Mouse (Mus musculus): ENCODE measurements at regions not wholly inside any gene's neighbourhood (a gene's known extent, or its start where the extent isn't known, plus 50 kb on each side); places are given as distances from the start of the nearest gene placed in this dataset.

DNA sequence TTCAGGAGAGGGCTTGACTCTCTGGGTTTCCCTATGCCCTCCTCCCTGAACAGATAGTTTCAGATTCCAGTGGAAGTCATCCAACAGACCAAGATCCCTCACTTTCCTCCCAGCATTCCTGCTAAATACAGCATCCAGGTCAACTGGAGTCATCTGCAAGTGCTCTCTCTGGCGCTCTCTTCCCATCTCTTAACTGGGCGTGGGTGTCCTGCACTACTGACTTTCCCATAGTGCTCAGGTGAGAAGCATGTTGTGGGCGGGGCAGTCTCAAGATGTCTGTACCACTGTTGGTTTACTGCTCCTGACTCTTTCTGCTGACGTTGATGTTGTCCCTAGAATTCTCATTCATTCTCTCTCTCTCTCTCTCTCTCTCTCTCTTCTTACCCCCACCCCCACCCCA, 154.0 kb downstream of the Qrsl1 start:
- intact Hi-C loops (cut with DNase I) = no loop called here

DNA sequence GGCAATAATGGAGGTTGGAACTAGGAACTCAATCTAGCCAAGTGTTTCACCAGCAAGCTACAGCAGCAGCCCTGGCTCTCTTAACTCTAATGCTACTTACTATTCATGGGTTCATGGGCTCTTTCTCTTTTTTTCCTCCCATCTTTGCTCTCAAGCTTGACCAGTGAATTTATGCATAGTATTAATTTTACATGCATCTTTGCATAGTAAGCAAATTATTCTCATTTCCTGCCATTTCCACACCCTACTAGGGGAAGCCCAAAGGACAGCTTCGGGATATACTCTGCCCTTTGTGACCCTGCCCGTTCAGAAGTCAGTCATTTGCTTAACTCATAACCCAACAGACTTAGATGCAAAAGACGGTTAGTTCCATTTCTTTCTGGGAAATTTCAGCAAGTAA, 153.2 kb downstream of the Qrsl1 start:
- intact Hi-C loops (cut with DNase I) = no loop called here

DNA sequence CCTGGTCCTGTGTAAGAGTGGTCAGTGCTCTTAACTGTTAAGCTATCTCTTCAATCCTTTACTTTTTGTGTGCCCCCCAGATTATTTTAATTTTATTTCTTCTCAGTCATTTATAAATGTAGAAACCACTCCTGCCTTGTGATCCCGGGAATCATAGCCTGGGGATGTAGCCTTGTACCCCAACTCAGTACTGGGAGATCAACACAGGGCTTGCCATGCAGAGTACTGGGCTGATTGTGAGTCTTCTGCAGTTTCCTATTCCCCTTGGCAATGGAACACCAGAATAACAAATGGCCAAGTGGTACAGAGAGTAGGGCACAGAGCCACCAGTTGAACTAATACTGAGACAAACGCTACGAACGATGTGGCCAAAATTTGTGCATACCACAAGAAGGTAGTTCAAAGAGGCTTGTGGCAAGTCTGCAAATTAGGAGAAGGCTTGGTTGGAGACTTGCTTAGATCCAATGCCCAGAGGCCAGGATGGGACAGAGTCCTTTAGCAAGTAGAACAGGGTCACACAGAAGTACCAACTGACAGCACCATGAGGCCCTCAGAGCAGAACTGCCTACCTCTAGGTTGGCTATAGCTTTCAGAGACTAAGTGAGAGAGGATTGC, 151.9 kb downstream of the Qrsl1 start:
- intact Hi-C loops (cut with DNase I) = no loop called here

DNA sequence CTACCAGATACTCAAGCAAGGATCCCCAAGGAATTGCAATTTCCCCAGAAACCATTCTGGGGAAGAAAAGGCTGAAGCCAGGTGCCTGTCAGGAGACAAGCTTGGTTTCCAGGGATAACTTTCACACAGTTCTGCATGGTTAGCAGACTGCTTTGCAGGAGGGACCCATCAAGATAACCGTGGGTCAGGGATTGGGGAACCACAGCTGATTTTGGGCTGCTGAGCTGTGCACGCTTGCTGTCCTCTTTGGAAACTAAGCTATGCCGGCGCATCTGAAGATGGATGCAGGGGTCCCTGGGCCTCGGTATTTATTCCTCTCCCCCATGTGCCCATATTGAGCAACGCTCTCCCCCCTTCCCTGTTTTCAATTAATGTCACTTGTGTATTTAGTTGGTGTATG, 151.1 kb downstream of the Qrsl1 start:
- intact Hi-C loops (cut with DNase I) = no loop called here

DNA sequence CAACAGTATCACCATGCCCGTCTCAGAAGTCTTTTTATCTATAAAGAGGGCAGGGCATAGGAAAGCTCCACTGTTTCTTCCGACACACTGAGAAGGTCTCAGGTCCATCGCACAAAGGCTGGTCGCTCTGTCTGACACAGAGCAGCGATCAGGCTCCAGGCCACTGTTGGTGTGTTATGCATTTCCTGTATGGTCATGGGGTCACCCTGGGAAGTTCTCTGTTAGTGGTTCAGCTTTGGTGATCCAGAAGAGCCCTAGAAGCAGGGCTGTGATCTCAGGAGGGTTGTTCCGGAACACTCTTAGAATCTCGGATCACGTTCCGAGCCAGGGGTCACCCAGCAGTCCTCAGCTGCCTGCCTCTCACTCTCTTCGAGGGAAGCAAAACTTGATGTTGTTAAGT, 150.7 kb downstream of the Qrsl1 start:
- intact Hi-C loops (cut with DNase I) = no loop called here

DNA sequence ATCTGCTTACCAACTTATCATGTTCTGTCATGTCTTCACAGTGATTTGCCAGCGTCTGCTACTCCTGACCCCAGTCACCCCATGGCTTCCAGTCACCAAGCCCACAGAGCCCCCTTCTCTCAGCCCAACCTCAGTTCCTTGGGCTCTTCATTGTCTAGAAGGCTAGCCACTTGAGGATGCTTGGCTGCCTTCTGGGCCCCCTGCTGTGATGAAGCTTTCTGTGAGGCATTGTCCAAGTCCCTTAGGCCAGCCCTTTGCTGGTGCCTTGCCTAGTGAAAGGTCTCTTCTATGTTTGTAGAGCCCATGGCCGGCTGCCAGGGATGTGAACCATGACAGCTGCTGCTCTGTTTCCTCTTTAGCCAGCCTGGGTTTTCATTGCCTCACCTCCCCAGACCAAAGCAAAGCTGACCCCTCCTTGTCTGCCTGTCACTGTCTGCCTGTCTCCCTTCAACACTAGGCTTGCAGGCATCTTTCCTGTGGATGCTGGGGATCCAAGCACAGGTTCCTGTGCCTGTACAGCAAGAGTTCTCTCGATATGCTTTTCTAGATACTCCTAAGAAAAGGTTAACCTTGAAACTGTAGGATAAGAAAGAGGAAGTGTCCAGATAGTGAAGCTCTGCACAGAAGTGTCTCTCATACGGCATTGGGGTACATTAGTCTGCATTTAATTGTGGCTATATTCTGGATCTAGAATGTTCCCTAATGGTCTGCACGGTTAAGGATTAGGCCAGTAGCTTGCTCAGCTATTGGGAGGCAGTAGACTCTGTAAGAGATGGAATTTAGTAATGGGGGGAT, 149.5 kb downstream of the Qrsl1 start:
- intact Hi-C loops (cut with DNase I) = no loop called here

DNA sequence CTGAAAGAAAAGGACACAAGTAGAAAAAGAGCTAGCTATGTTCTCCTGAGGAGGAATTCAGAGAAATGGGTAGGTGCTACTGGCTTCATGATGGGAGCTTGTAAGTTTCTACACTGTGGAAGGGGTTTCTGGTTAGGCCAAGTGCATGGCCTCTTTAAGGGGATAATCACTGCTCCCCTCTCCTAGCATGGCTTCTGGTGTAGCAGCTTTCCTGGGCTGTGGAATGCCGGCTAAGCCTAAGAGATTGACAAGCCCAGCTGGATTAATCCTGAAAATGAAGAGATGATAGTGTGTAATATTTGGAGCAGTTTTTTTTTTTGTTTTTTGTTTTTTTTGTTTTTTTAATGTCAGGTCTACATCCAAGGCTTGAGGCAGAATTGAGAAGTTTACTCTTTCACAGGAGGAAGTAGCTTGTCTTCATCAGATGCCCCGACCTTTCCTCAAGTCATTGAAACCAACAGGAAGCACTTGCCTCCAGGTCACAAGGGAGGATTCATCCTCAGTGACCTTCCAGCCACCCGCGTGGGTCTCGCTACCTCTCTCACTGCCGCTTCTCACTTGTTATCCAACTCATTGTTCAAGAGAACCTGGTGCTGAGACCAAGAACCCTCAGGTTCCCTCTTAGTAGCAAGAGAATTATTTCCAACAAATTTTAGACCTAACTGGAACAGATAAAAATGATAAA, 144.5 kb downstream of the Qrsl1 start:
- intact Hi-C loops (cut with DNase I) = no loop called here

DNA sequence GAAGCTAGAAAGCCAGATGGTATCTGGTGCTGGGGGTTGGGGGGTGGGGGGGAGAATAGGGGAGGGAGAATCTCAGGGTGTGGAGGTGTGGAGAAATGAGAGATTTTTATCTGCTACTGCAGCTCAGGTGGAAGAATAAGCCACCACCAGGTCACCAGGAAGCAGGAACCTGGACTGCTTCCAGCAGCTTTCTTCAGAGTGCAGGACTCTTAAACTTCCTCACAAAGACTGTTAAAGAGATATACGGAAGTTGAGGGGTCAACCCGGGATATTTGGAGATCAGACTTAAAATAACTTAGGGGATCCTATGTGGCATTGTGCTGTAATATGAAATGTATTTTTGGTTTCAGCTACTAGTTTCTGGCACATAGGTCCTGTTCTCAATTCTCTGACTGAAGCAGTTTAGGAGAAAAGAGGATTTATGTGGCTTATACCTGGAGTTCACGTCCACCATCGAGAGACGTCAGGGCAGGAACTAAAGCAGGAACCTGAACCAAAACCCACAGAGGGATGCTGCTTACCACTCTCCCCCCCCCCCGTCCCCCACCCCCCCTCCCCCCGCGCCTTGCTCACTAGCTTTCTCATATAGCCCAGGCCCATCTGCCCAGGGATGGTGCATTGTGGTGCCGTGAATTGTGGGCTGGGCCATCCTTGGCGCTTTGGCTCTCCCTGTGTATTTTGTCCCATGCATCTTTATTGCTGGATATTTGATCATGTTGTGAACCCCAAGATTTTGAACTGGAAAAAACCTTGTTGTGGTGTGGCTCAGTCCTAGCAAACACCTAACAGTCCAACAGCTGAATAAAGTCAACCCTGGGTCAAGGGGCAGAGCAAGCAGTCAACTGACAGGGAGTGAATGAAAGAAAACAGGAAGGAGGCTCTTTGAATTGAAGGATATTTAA, 143.2 kb downstream of the Qrsl1 start:
- intact Hi-C loops (cut with DNase I) = no loop called here

DNA sequence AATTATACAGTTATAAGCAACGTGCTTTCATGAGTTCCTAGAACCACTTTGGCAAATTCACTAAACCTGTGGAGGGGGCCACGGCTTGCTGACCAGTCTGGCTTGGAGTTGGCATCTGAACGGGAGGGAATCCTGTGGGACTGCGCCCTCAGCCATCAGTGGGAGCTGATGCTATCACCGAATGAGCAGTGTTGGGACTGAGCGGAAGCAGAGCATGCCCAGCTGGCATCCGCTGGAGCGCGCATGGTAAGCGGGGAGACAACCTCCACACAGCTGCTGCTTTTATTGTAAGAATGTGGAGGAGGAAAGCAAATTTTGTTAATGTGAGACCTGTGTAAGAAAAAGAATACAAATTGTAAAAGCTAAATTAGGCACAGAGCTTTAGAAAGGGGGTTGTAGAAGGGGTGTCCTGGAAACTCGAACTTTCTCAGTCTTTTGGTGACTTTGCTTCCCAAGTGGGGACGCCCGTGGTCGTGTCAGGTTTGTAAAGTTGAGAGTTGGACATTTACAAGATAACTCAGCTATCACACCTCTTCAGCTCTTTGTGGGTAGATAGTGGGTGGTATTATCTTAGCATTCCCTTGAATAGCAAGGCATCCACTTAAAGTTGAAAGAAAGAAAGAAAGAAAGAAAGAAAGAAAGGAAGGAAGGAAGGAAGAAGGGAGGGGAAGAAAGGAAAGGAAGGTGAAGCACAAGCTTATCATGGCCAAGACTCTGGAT, 142.2 kb downstream of the Qrsl1 start:
- intact Hi-C loops (cut with DNase I) = no loop called here

DNA sequence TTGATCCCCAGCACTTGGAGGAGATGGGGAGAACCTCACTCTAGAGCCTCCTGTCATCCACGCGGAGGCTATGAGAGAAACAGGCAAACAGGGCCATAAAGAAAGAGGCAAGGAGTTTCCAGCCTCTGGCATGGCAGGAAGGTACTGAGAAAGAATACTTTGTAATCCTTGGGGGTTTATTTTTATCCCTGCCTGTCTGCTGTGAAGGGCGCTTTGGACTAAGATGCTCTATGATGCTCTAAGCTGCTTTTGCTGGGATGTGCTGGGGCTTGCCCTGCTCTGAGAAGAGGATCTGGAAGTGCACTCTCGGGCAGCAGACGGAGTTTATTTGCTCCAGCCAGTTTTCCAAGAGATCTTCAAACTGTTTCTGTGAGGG, 141.7 kb downstream of the Qrsl1 start:
- intact Hi-C loops (cut with DNase I) = no loop called here

DNA sequence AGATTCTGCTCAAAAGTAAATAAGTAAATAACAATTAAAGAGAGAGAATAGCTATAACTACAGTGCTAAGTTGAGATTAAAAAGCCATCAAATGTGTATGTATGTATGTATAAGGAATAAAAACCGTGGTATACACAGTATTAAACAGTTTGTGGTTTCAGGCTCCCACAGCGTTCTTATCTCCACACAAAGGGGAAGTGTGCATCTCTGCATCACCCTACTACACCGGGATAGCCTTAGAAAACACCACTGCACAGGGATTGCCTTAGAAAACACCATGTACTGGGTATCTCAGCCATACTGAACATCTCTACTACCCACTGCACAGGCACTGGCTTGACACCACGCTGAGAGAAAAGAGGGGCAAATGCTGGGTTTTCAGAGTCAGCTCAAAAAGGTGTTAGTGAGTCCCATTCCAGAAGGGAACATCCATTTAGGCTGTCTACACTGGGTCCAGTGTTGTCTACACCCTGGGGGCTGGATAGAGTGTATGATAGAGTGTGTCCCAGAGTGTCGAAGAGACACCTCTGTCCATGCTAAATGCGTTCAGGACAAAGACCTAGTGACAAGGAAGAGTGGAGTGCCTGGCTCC, 139.5 kb downstream of the Qrsl1 start:
- intact Hi-C loops (cut with DNase I) = no loop called here

DNA sequence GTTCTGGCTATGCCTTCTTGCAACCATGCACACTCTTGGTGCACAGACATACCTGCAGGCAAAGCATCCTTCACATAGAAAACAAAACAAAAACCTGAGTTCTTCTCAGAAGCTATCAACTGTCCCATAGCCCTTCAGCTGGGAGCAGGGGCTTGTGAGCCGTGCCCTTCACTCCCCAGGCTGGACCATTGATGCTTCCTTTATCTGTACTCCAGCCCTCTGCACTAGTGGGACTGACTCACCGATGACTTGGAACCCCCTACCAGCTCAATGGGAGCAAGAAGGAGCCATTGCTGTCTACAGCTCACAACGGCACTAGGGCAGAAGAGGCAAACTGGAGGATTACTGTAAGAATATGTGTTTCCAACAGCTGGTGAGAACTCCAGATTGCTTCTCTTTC, 137.0 kb downstream of the Qrsl1 start:
- intact Hi-C loops (cut with DNase I) = no loop called here

DNA sequence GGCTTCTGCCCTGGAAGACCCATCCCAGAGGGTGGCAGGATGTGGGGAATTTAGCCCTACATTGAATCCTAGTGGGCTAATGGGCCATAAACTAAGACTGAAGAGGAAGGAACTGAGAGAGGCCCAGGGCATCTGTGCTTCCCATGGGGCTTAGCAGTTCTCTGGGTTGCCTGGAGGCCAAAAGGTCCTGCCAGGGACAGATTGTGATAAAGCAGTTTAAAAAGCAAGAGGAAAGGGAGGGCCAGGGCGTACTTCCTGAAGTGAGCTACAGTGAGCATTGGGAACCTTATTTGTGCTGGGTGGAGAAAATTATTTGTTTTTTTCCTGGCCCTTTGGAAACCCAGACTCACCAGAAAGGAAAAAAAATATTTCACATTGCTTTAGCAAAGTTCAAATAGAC, 136.3 kb downstream of the Qrsl1 start:
- intact Hi-C loops (cut with DNase I) = no loop called here

DNA sequence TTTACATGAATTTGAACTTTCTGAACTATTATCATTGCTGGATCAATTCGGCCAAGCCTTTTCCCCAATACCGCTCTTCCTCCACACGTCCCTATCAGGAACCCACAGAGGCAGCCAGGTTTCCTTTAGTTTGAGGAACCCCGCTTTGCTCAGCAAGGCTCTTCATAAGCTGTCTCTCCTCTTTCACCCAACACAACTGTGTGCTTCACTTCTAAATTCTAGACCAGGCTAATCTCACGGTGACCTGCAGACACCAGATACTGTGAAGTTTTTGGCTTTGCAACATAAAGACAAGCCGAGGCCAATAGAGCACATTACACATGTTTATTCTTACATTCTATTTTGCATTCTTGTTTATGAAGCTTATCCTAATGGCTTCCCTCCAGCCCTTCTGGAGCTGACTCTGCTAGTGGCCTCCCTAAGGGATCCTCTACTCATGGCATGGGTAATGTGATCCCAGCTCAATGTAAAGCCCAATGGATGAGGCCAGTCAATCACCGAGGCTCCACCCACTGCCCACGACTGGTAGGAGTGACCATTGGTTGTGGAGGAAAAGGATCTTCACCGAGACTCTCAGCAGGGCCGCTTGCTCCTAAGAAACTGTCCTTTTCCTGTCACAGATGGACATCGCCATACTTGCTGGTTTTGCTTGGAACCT, 135.6 kb downstream of the Qrsl1 start:
- intact Hi-C loops (cut with DNase I) = no loop called here

DNA sequence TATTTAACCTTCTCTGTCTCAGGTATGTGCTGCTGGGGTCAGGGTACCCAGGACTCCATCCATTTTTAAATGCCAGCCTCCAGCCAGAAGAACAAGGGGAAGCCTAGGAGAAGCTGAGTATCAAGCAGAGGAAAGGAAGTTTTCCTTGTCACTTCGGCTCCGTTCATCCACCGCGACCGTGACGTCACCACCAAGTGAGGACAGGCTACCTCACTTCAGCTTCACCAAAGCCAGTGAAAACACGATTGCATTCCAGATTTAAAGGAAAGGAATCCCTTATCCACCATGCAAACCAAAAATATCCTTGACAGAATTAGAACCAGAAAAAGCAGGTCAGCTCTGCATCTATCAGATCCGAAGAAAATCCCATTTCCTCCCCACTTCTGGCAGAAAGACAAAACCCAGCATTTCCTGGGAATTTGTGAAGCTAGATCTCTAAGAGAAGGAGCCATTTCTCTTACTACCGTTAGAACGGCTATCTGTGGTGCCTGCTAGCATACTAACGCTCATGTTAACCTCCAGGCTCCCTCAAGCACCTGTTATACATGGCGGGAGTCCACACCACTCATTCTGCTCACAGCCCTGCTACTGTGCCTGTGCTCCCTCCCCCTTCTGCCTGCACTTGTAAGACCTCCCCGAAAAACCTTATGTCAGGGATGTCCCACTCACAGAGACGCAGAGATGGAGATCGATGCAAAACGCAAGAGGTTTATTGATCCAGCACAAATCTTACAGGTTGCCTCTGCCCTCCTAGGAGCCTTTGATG, 133.4 kb downstream of the Qrsl1 start:
- intact Hi-C loops (cut with DNase I) = no loop called here

DNA sequence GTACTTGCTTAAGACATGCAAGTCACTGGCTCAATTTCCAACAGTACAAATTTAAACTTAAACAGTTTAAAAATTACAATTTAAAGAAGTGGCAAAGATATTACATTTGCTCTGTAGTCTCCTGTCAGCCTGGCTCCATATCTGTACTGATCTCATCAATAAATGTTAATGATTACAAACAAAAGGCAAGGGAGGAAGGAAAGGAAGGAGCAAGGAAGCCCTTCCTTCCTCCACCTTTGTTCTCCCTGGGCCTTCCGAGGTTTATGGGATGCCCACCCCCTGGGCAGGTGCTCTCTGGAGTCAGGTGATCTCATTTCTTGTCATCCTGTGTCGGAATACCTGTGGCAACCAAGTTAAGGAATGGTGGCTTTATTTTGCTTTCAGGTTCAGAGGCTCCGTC, 132.5 kb downstream of the Qrsl1 start:
- intact Hi-C loops (cut with DNase I) = no loop called here

DNA sequence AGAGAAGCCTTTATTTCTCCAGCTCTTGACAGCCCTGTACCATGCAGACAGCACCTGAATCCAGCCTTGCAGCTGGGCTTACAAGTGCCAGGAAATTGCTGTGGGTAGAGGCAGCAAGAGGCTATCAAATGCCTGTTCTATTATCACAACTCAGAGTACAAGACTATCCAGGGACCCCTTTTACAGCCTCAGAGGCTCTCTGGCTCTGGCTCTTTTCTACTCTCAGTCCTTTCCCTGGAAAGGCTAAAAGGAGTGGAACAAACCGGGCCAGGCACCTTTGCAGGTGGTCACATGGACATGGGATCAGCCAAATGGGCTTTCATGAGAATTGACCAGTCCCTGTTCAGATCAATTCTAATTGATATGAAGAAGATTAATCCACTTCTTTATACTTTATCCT, 125.7 kb downstream of the Qrsl1 start:
- intact Hi-C loops (cut with DNase I) = no loop called here

DNA sequence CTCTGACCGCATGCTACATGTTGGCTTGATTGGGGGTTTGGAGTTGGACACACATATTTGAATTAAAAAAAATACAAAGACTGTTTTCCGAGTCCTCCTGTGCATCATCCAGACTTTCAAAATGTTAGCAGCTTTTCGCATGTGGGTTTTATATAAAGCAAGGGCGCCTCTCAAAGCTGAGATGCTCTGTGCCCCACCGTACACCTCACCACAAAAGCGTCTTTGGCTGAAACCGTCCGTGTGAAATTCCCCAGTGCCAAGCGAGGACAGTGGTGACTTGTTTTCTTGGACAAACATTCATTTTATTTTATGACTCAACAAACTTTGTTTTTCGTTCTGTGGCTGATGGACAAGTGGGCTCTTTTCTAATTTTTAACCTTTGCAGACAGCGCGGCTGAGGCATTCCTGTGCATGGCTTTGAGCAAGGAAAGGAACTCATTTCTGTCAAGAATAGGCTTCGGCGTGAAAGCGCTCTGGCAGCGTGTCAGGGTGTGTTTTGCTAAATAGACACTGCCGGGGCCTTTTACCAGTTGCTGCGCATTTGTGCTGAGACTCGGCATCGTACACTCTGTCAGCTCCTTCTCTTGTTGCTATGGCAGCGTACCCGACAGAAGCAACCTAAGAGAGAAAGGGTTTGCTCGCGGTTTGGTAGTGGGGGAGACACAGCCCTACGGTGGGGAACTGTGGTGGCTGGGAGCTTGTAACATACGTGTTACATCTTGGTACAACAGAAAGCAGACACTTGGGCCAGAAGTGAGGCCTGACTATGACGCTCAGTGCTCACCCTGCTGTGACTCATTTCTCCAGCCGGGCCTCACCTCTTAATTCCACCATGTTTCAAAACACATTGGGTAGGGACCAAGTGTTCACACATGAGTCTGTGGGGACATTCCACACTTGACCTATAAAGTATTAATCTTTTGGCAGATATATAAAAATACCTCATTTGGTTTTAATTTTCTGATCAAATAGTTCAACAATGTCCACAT, 123.6 kb downstream of the Qrsl1 start:
- intact Hi-C loops (cut with DNase I) = no loop called here
